Mouse (Mus musculus) limb, embryonic 14.5 days (tissue): ENCODE data around the gene Adamts2. TPM values are rescaled to one million over a fixed set of nuclear protein-coding genes. Genes with fewer than 3 reads are reported as not detected.

ENCODE experiments used
- ATAC-seq: fragments of 200-750 bp; cut with Nextera tagmentation; 2 replicates; pipeline ENCODE4 v1.8.0; 2017; ENCODE audit warnings: low read depth, moderate number of reproducible peaks, moderate TSS enrichment; ENCODE audit not compliant: low FRiP score
- DNase-seq: peaks from one replicate; pipeline ENCODE4 v3.0.0-alpha.2; 2015; ENCODE audit warnings: low spot score
- H3K27ac ChIP-seq: fragments of 300-500 bp; sonication (generic); replicated peaks from 2 replicates; pipeline ENCODE4 v1.5.1; 2014; ENCODE audit warnings: low read depth, mild to moderate bottlenecking, low read length, moderate library complexity, mixed read lengths
- H3K27me3 ChIP-seq: fragments of 300-500 bp; sonication (generic); 2 replicates; pipeline ENCODE4 v1.6.1; 2014; ENCODE audit warnings: low read length, mixed read lengths; ENCODE audit not compliant: control insufficient read depth, insufficient read depth
- H3K36me3 ChIP-seq: fragments of 300-500 bp; sonication (generic); 2 replicates; pipeline ENCODE4 v1.6.1; 2014; ENCODE audit warnings: mild to moderate bottlenecking, low read length, moderate library complexity, mixed read lengths; ENCODE audit not compliant: control insufficient read depth, insufficient read depth
- H3K4me1 ChIP-seq: fragments of 300-500 bp; sonication (generic); 2 replicates; pipeline ENCODE4 v1.6.1; 2014; ENCODE audit warnings: antibody characterized with exemption, low read length, mixed read lengths; ENCODE audit not compliant: control insufficient read depth, insufficient read depth
- H3K4me2 ChIP-seq: fragments of 300-500 bp; sonication (generic); replicated peaks from 2 replicates; pipeline ENCODE4 v1.6.1; 2014; ENCODE audit warnings: low read depth, mild to moderate bottlenecking, low read length, moderate library complexity; ENCODE audit not compliant: severe bottlenecking
- H3K4me3 ChIP-seq: fragments of 300-500 bp; sonication (generic); replicated peaks from 2 replicates; pipeline ENCODE4 v1.5.1; 2014; ENCODE audit warnings: low read length
- H3K9ac ChIP-seq: fragments of 300-500 bp; sonication (generic); 2 replicates; pipeline ENCODE4 v1.6.1; 2014; ENCODE audit warnings: mild to moderate bottlenecking, low read depth, low read length, moderate library complexity; ENCODE audit not compliant: severe bottlenecking
- H3K9me3 ChIP-seq: fragments of 300-500 bp; sonication (generic); 2 replicates; pipeline ENCODE4 v1.6.1; 2016; ENCODE audit warnings: low read length; ENCODE audit not compliant: control insufficient read depth
- POLR2A ChIP-seq: fragments of 200-500 bp; IDR thresholded peaks from 2 replicates; pipeline ENCODE4 v1.8.0; 2012; ENCODE audit warnings: inconsistent platforms, mild to moderate bottlenecking, moderate library complexity, borderline replicate concordance; ENCODE audit not compliant: insufficient read depth, insufficient read length; ENCODE audit errors: extremely low read depth
- WGBS: fragments of 180-500 bp; shearing (Covaris S2); extraction: QIAGEN DNeasy Blood & Tissue Kit; methylation state at CpG from one replicate; pipeline ENCODE4 v1.1.7; 2014; 5-methylcytosine and 5-hydroxymethylcytosine counted together
- polyA plus RNA-seq, 2 experiments: library from polyadenylated mRNA; depleted of rRNA in 1 of 2; stranded (reverse) in 1 of 2; unstranded in 1 of 2; fragments of >200 nt; fragmentation: Nextera tagmentation in 1 of 2; extraction: Ambion mirVana in 1 of 2; gene quantifications; 2 replicates each; pipeline versions ENCODE4 v1.2.1 to v1.2.3; 2012 to 2014

Adamts2 gene
- polyA plus RNA-seq, 2 experiments, result 19.4 to 34.9 TPM

DNA sequence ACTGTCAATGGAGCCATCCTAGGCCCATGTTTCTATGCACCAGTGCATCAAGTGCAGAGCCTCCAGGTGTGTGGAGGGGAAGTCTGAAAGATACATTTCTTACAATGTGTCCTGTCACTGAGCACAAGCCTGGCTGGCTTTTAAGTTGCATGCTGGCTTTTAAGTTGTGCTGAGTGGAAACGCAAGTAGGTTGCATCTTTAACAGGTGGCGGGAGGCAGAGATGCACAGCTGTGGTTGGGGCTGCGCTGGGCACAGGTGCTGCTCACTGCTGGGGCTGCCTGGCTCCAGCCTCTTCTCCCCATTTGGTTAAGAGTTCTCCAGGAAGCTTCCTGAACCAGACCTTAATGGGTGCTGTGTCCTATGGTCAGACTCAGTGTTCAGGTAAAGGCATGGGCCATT is 21.9 kb downstream of the Adamts2 start:
- no peaks in the 10 kb centered on the region for H3K9me3 ChIP-seq
- H3K27me3 ChIP-seq, result no peaks in the 10 kb centered on the region
- H3K36me3 ChIP-seq, result no peaks in the 10 kb centered on the region
- no peak overlapping the region for H3K27ac ChIP-seq
- H3K4me2 ChIP-seq, result no peak overlapping the region
- TF ChIP-seq POLR2A, result no peak
- no peak for DNase-seq
- no peak overlapping the region for H3K4me3 ChIP-seq
- ATAC-seq, result no peak
- H3K4me1 ChIP-seq, result peaks cover 45% of the 10 kb centered on the region
- H3K9ac ChIP-seq, result no peak overlapping the region
- WGBS, result 82% methylated on average over 3 of the region's 3 CpGs

DNA sequence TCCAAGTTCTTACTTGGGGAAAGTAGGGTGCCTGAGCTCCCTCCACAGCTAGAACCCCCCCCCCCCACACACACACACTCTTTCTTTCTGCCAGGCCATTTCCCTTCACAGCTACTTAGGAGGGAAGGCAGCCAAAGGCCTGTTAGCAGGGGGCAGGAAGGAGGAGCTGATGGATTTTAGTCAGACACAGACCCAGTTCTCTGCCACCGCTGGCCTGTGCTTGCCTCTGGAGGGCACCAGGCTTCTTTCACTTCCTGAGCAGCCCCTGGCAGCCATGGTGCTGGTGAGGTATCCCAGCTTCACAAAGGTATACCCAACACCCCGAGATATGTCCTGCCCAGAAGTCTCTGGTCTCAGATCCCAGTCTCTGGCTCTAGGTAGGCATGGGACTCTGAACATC is 22.4 kb downstream of the Adamts2 start:
- Histone ChIP-seq H3K27me3 (no peaks in the 10 kb centered on the region), H3K4me2 (peak overlapping the region; percentile 0; the same call in 1 of the 2 replicates), H3K4me1 (peaks cover 45% of the 10 kb centered on the region), H3K4me3 (no peak overlapping the region), H3K27ac (peak overlapping the region; percentile 52), H3K9ac (0 out of 2 replicates have a peak overlapping the region, but pooled peaks have one; percentile 8), H3K36me3 (no peaks in the 10 kb centered on the region), H3K9me3 (no peaks in the 10 kb centered on the region)
- DNase-seq (no peak), ATAC-seq (no peak)
- 38% methylated on average over 2 of the region's 2 CpGs for WGBS
- TF ChIP-seq POLR2A, result no peak

GRCm38 (mm10) chr11:50624720-50625119 is 22.8 kb downstream of the Adamts2 start:
- peak overlapping the region; percentile 52 for H3K27ac ChIP-seq
- 42% methylated on average over 5 of the region's 5 CpGs for WGBS
- H3K4me3 ChIP-seq, result no peak overlapping the region
- peak; percentile 48 for DNase-seq
- peak overlapping the region; percentile 0; the same call in 1 of the 2 replicates for H3K4me2 ChIP-seq
- no peak overlapping the region for H3K9ac ChIP-seq
- ATAC-seq, result peak; percentile 59; the same call in 1 of the 2 replicates
- TF ChIP-seq POLR2A, result no peak
- no peaks in the 10 kb centered on the region for H3K27me3 ChIP-seq
- no peaks in the 10 kb centered on the region for H3K9me3 ChIP-seq
- H3K4me1 ChIP-seq, result peaks cover 45% of the 10 kb centered on the region
- H3K36me3 ChIP-seq, result no peaks in the 10 kb centered on the region

DNA sequence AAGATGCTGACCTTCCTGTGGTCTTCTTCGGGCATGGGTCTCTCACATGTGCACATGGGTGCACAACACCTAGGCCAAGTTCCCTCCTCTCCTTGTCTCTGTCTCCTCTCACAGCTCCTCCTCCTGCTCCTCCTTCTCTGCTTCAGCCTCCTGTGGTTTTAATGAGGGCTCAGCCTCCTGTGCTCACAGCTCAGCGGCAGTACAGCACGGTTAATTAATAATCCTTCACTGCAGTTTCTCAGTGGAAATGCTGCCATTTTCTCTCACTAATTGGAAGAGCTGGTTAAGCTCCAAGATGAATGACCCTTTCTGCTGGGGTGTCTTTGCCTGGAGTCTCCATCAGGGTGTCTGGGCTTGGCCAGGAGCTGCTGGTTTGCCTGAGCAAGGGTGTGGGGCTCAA is 27.0 kb downstream of the Adamts2 start:
- WGBS, result 38% methylated on average over 3 of the region's 3 CpGs
- Histone ChIP-seq H3K9me3 (no peaks in the 10 kb centered on the region), H3K36me3 (no peaks in the 10 kb centered on the region), H3K4me2 (no peak overlapping the region), H3K4me3 (no peak overlapping the region), H3K27me3 (no peaks in the 10 kb centered on the region), H3K9ac (no peak overlapping the region), H3K27ac (no peak overlapping the region), H3K4me1 (peaks cover 25% of the 10 kb centered on the region)
- TF ChIP-seq POLR2A, result no peak
- ATAC-seq (no peak), DNase-seq (no peak)

DNA sequence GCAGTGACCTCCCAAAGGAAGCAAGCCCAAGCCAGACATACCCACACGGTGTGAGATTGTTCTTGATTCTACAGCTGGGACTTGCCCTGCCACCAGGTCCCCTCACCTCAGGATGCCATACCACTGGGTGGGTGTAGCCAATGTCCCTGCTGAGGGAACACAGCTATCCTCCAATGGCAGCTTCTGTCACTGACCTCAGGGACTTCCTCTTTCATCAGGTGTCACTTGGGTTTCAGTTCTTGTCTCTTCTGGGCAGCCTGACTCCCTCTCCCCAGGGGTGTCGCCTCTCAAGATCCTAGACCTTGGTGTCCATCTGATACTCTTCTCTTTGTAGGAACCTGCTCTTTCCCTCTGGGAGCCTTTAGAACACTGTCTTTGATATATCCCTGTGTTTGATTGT is 28.6 kb downstream of the Adamts2 start:
- no peaks in the 10 kb centered on the region for H3K9me3 ChIP-seq
- ATAC-seq (no peak), DNase-seq (no peak)
- no peak overlapping the region for H3K27ac ChIP-seq
- TF ChIP-seq POLR2A, result no peak
- H3K4me2 ChIP-seq, result no peak overlapping the region
- no peaks in the 10 kb centered on the region for H3K36me3 ChIP-seq
- H3K27me3 ChIP-seq, result no peaks in the 10 kb centered on the region
- 72% methylated on average over 2 of the region's 2 CpGs for WGBS
- H3K4me1 ChIP-seq, result peaks cover 16% of the 10 kb centered on the region
- no peak overlapping the region for H3K4me3 ChIP-seq
- H3K9ac ChIP-seq, result no peak overlapping the region

GRCm38 (mm10) chr11:50632270-50632669 is 30.4 kb downstream of the Adamts2 start:
- TF ChIP-seq POLR2A, result no peak
- DNase-seq (peak; percentile 77), ATAC-seq (peak; percentile 75)
- no peaks in the 10 kb centered on the region for H3K27me3 ChIP-seq
- peaks cover 16% of the 10 kb centered on the region for H3K4me1 ChIP-seq
- H3K9ac ChIP-seq, result no peak overlapping the region
- H3K27ac ChIP-seq, result peak overlapping the region; percentile 43; the same call in 1 of the 2 replicates
- no peaks in the 10 kb centered on the region for H3K36me3 ChIP-seq
- 42% methylated on average over 4 of the region's 4 CpGs for WGBS
- H3K4me3 ChIP-seq, result no peak overlapping the region
- no peak overlapping the region for H3K4me2 ChIP-seq
- no peaks in the 10 kb centered on the region for H3K9me3 ChIP-seq
